Mouse (Mus musculus) liver, adult 2 months (tissue): Measurements from ENCODE around the gene Lrrc75a.

ENCODE experiments used
- CTCF ChIP-seq: fragments of 200-500 bp; IDR thresholded peaks from 2 replicates; pipeline ENCODE4 v1.5.1; 2011; ENCODE audit warnings: low read depth, low read length, control low read depth
- POLR2A ChIP-seq: fragments of 200-500 bp; IDR thresholded peaks from 2 replicates; pipeline ENCODE4 v1.6.1; 2011; ENCODE audit warnings: low read length, control low read depth; ENCODE audit not compliant: insufficient read depth; ENCODE audit errors: extremely low read depth

DNA sequence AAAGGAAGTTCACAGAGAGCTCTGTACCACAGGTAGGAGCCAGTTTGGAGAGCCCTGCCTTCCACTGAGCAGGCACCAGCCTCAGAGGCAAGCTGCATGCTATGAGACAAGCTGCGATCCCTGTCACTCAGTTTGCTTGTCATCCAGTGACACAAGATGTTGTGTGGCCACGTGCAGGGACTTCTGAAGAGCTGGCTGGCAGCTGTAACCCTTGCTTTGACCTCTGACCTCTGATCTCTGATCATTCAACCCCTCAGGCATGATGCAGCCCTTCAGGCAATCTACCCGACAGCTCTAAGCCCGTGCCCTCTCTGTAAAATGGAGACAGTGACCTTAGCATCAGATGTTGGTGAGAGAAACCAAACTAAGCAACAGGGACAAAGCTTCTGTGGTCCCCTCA, 25.5 kb downstream of the Lrrc75a start:
- TF ChIP-seq CTCF (no peak), POLR2A (no peak)
